Mouse (Mus musculus): Measurements from ENCODE around the gene Eef2.

DNA sequence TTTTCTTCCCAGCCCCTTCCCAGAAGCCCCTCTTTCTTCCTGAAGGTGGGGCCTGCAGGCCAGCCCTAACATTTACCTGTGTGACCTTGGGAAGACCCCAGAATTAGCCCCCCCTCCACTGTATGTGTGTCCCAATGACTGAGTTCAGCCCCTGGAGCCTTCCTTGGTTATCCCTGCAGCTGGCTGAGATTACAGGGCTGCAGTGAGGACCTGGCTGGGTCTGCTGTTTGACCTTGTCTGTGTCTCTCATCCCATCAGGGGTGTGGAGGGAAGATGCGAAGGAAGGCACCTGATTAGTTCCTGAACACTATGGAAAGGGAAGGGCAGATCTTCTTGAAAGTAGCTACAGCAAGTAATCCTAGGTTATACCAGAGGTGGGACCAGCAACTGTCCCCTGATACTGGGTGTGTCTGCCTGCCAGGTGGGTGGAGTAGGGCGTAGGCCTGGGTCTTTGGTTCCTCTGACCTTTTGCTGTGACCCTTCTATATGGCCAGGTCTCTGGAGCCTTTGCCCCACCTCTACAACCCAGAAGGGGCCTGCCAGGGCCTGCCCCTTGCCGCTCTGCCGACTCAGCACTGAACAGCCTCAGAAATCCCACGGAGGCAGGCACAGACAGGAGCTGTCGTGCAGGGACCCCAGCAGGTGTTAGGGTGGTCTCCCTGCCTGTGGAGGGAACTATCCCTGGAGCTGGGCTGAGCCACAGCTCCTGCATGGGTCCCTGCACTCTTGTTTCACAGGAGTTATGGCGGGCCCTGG, 34.8 kb upstream of the Eef2 start:
- TF ChIP-seq CTCF (IDR thresholded peaks at IDR 0.05; ENCODE audit: low read depth, low read length) (no peak), POLR2A (IDR thresholded peaks at IDR 0.05; ENCODE audit: borderline replicate concordance, low read depth, low read length) (no peak)
